Mouse (Mus musculus) liver, adult 2 months (tissue): Measurements from ENCODE around the gene Gm5741.
A peak's percentile ranks its signal among the peaks of the same experiment; 100 is the strongest.

ENCODE experiments used
- CTCF ChIP-seq: fragments of 200-500 bp; IDR thresholded peaks from 2 replicates; pipeline ENCODE4 v1.5.1; 2011; ENCODE audit warnings: low read depth, low read length, control low read depth
- POLR2A ChIP-seq: fragments of 200-500 bp; IDR thresholded peaks from 2 replicates; pipeline ENCODE4 v1.6.1; 2011; ENCODE audit warnings: low read length, control low read depth; ENCODE audit not compliant: insufficient read depth; ENCODE audit errors: extremely low read depth

- TF ChIP-seq CTCF (no peak), POLR2A (peak; percentile 63; the same call in 1 of the 2 replicates)
Measured at GRCm38 (mm10) chr8:85027516-85027855, 40.3 kb downstream of the Gm5741 start.
